Mouse (Mus musculus): ENCODE results near the gene Pigp.

GRCm38 (mm10) chr16:94349588-94350286, 21.9 kb downstream of the Pigp start:
- TF ChIP-seq CTCF (IDR thresholded peaks at IDR 0.05) (no peak), POLR2A (IDR thresholded peaks at IDR 0.05; ENCODE audit: insufficient read depth, low read depth, low read length) (no peak), EP300 (IDR thresholded peaks at IDR 0.05; ENCODE audit: insufficient read depth, low read depth, low read length) (no peak)

All from heart, adult 2 months (tissue).